Mouse (Mus musculus): ENCODE results near the gene Sirt6. TPM values are rescaled to one million over a fixed set of nuclear protein-coding genes. Genes with fewer than 3 reads are reported as not detected.
A peak's percentile ranks its signal among the peaks of the same experiment; 100 is the strongest.
"Not testable (repeated sequence)": the region's sequence is repeated elsewhere in the genome, so short reads cannot be mapped to it uniquely, and the experiment has no call there.

Sirt6 gene
- 39.9 and 40.7 TPM in 2 replicates for polyA plus RNA-seq (2014; fragmentation: Nextera tagmentation; extraction: Ambion mirVana)

DNA sequence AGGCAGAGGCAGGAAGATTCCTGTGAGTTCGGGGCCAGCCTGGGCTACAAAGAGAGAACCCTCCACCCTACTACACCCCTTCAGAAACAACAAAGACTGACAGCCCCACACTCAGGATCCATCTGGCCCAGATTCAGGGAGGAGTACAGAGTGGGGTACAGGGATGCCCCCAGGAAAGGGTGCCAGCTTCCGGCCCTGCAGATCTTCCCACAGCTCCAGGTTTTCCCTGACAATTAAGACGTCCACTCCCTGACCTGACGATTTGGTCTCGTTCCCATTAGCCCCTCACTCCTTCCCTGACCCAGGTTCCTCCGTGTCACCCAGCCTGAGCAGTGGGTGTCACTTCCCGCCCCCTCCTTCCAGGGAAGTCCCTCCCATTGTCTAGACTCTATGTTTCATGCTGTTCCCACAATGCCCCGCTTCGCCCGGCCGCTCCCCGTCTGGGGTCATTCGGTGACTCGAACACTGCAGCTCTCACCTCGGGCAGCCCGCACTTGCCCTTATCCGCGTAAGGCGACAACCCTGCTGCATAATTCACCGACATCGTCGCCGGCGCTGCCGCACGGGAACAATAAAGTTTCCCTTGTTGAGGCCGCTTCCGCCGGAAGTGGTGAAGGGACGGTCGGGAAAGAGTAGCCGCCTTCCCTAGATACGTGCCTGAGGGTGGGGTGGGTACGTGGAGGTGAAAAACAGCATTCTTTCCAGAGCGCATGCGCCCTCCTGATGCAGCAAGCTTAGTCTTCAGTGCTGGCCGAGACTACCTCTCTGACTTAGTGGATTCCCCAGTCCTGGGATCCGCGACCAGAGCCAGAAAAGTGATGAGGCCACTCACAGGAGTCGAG, at the start of gene Sirt6:
TSS of gene Sirt6 (minus strand) at position 804 of the 842 bp plus-strand sequence.
- H3K4me2 ChIP-seq (replicated peaks; ENCODE audit: low read depth, low read length), result peak within 1 kb of the TSS; percentile 83
- ATAC-seq (ENCODE audit: low FRiP score, low TSS enrichment), result peak; percentile 88
- H3K9ac ChIP-seq (ENCODE audit: low read depth, low read length), result peak within 1 kb of the TSS; percentile 80
- WGBS, result 5% methylated on average over 40 of the region's 40 CpGs
- peak within 1 kb of the TSS; percentile 74 for H3K4me3 ChIP-seq (ENCODE audit: low read length)
- peaks cover 23% of the 10 kb centered on the region; the same call in 1 of the 2 replicates for H3K36me3 ChIP-seq (ENCODE audit: control insufficient read depth, insufficient read depth, low read length)
- no peaks in the 10 kb centered on the region for H3K9me3 ChIP-seq (ENCODE audit: control insufficient read depth, low read length)
- H3K4me1 ChIP-seq (ENCODE audit: control insufficient read depth, insufficient read depth, low read length), result peaks cover 4% of the 10 kb centered on the region; the same call in 1 of the 2 replicates
- H3K27me3 ChIP-seq (ENCODE audit: control insufficient read depth, insufficient read depth, low read length), result no peaks in the 10 kb centered on the region
- H3K27ac ChIP-seq (ENCODE audit: low read depth, low read length), result peak within 1 kb of the TSS; percentile 87

DNA sequence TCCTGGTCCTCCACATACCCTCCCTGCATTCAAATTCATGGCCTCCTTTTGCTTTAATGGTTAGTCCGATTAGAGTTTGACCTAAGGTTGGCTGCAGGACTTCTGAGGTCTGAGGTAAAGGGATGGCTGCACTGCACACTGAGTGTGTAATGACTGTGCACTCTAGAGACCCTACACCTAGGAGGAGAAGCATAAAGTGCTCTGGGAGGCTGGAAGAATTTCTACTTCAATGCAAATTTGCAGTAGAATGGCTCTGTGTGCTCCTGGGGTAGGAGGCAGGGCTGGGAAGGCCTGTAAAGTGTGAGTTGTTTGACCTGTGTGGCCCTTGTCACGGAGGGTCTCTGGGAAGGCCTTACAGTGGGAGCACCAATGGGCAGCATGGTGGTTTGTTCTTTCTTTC, 28.6 kb upstream of the Sirt6 start:
- 100% methylated on average over 2 of the region's 2 CpGs for WGBS
- Histone ChIP-seq H3K27me3 (ENCODE audit: control insufficient read depth, insufficient read depth, low read length) (no peaks in the 10 kb centered on the region), H3K27ac (ENCODE audit: low read depth, low read length) (no peak overlapping the region), H3K36me3 (ENCODE audit: control insufficient read depth, insufficient read depth, low read length) (no peaks in the 10 kb centered on the region; the same call in 1 of the 2 replicates), H3K9ac (ENCODE audit: low read depth, low read length) (no peak overlapping the region), H3K4me2 (replicated peaks; ENCODE audit: low read depth, low read length) (no peak overlapping the region), H3K4me3 (ENCODE audit: low read length) (no peak overlapping the region), H3K4me1 (ENCODE audit: control insufficient read depth, insufficient read depth, low read length) (no peaks in the 10 kb centered on the region), H3K9me3 (ENCODE audit: control insufficient read depth, low read length) (peaks cover 43% of the 10 kb centered on the region; the same call in 1 of the 2 replicates)
- ATAC-seq (ENCODE audit: low FRiP score, low TSS enrichment), result no peak

DNA sequence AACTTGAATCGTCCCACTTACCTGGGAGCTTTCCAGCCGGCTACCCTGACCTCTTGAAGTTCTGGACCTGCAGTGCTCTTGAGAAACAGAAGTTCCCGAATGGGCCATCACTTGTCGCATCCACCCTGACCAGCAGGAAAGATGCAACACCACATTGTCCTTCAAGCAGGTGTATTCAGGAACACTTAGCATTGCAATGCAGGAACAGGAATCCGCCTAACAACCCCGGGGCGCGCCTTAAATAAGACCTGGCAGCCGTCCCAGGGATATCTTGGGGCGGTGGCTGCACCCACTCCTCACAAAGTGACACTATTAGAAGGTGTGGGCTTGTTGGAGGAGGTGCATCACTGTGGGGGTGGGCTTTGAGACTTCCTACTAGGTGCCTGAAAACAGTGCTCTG, 27.6 kb upstream of the Sirt6 start:
- WGBS, result 94% methylated on average over 10 of the region's 10 CpGs
- H3K9ac ChIP-seq (ENCODE audit: low read depth, low read length), result no peak overlapping the region
- H3K4me1 ChIP-seq (ENCODE audit: control insufficient read depth, insufficient read depth, low read length), result 0 out of 2 replicates have a peak, but pooled peaks cover under 1% of the 10 kb centered on the region
- H3K36me3 ChIP-seq (ENCODE audit: control insufficient read depth, insufficient read depth, low read length), result no peaks in the 10 kb centered on the region; the same call in 1 of the 2 replicates
- no peak overlapping the region for H3K27ac ChIP-seq (ENCODE audit: low read depth, low read length)
- no peaks in the 10 kb centered on the region for H3K27me3 ChIP-seq (ENCODE audit: control insufficient read depth, insufficient read depth, low read length)
- no peak overlapping the region for H3K4me3 ChIP-seq (ENCODE audit: low read length)
- no peak overlapping the region for H3K4me2 ChIP-seq (replicated peaks; ENCODE audit: low read depth, low read length)
- ATAC-seq (ENCODE audit: low FRiP score, low TSS enrichment), result no peak
- peaks cover 46% of the 10 kb centered on the region for H3K9me3 ChIP-seq (ENCODE audit: control insufficient read depth, low read length)

DNA sequence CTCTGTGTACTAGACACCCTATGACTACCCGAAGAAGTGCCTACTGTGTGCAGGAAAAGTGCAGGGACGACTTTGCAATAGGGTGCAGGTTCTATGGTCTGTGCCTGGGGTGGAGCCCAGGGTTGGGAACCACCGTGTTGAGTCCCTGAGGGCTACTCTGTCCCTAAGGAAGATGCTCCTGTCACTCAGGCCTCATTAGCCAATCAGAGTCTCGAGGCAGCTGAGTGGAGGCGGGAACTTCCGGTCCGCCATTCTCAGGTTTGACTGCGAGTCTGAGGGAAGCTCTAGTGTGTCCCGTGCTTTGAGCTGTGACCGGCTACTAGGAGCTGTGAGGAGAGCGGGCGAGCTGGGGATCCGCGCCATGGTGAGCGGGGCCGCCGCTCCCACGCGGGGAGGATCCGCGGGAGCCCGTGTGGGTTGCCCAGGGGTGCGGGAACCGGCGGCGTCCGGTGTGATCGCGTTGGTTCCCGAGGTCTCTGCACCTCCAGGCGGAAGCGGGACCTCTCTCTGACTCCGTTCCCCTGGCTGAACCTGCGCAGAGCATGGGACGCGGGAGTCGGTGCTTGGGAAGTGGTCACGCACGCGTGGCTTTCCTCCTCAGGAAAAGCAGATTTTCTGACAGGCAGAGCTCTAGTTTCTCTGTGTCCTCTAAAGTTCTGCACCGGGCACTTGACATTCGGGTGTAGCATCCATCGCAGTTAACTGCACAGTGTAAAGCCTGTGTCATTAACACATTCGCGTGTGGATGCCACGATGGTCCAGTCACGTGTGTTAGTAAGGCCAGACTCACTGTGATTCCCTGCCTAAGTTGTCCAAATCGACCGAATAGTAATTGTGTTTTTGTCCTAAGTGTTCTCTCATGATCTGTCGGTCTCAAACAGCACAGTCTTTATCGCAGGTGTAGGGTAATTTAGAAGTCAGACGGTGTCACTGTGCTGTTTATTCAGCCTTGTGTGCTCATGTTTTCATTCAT, 21.5 kb upstream of the Sirt6 start, which contains the start of gene Gm10778:
TSS of gene Gm10778 (plus strand) at position 257 of the 973 bp plus-strand sequence.
- peak; percentile 95 for ATAC-seq (ENCODE audit: low FRiP score, low TSS enrichment)
- WGBS, result 2% methylated on average over 33 of the region's 52 CpGs
- H3K36me3 ChIP-seq (ENCODE audit: control insufficient read depth, insufficient read depth, low read length); H3K27me3 ChIP-seq (ENCODE audit: control insufficient read depth, insufficient read depth, low read length); H3K4me1 ChIP-seq (ENCODE audit: control insufficient read depth, insufficient read depth, low read length); H3K9me3 ChIP-seq (ENCODE audit: control insufficient read depth, low read length): not testable (repeated sequence)
- Histone ChIP-seq H3K4me2 (replicated peaks; ENCODE audit: low read depth, low read length) (peak within 1 kb of the TSS; percentile 51), H3K9ac (ENCODE audit: low read depth, low read length) (peak within 1 kb of the TSS; percentile 72), H3K4me3 (ENCODE audit: low read length) (peak within 1 kb of the TSS; percentile 54), H3K27ac (ENCODE audit: low read depth, low read length) (peak within 1 kb of the TSS; percentile 55; the same call in 1 of the 2 replicates)

DNA sequence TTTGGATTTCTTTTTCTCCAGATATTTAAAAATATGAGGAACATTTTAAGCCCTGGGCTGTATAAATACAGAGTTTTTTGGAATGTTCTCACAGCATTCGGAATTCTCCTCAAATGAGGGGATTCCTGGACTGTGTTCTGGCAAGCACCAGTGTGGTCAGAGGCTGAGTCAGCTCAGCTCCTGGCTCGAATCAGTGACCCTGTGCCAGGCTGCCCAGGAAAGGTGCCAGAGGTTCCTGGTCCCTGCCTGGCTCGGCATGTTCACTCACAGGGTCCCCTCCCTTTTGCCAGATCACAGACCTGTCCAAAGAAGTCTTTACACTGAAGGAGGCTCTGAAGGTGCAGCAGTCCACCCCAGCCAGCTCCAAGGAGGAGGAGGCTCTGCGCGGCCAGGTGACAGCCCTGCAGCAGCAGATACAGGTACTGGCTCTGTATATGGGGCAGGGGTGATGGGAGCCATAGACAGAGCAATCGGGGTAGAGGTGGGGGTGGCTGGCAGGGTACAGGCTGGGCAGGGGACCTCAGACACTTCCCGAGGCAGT, 18.5 kb upstream of the Sirt6 start:
- H3K4me2 ChIP-seq (replicated peaks; ENCODE audit: low read depth, low read length), result no peak overlapping the region
- peaks cover 8% of the 10 kb centered on the region; the same call in 1 of the 2 replicates for H3K9me3 ChIP-seq (ENCODE audit: control insufficient read depth, low read length)
- 79% methylated on average over 7 of the region's 7 CpGs for WGBS
- no peak overlapping the region for H3K27ac ChIP-seq (ENCODE audit: low read depth, low read length)
- H3K4me1 ChIP-seq (ENCODE audit: control insufficient read depth, insufficient read depth, low read length), result peaks cover 12% of the 10 kb centered on the region
- H3K36me3 ChIP-seq (ENCODE audit: control insufficient read depth, insufficient read depth, low read length), result no peaks in the 10 kb centered on the region; the same call in 1 of the 2 replicates
- no peak for ATAC-seq (ENCODE audit: low FRiP score, low TSS enrichment)
- no peaks in the 10 kb centered on the region for H3K27me3 ChIP-seq (ENCODE audit: control insufficient read depth, insufficient read depth, low read length)
- H3K4me3 ChIP-seq (ENCODE audit: low read length), result no peak overlapping the region
- H3K9ac ChIP-seq (ENCODE audit: low read depth, low read length), result no peak overlapping the region

DNA sequence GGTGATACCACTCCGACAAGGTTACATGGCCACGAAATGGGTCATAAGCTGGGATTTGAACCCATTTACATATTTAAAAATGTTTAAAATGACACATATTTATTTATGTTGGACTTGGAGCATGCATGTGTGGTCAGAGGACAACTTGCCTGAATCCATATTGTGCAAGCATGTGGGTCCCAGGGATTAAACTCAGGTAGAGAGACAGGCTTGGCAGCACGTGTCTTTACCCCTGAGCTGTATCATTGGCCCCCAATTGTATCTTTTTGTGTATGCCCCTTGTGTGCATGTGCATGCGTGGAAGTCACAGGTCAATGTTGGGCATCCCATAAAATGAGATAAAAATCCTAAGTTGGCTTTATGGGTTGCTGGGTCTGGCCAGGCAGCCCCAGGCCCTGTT, 17.8 kb upstream of the Sirt6 start:
- Histone ChIP-seq H3K4me1 (ENCODE audit: control insufficient read depth, insufficient read depth, low read length) (peaks cover 12% of the 10 kb centered on the region), H3K4me3 (ENCODE audit: low read length) (no peak overlapping the region), H3K27ac (ENCODE audit: low read depth, low read length) (no peak overlapping the region), H3K9me3 (ENCODE audit: control insufficient read depth, low read length) (0 out of 2 replicates have a peak, but pooled peaks cover 2% of the 10 kb centered on the region), H3K27me3 (ENCODE audit: control insufficient read depth, insufficient read depth, low read length) (no peaks in the 10 kb centered on the region), H3K36me3 (ENCODE audit: control insufficient read depth, insufficient read depth, low read length) (no peaks in the 10 kb centered on the region; the same call in 1 of the 2 replicates), H3K4me2 (replicated peaks; ENCODE audit: low read depth, low read length) (no peak overlapping the region), H3K9ac (ENCODE audit: low read depth, low read length) (no peak overlapping the region)
- no peak for ATAC-seq (ENCODE audit: low FRiP score, low TSS enrichment)
- 90% methylated on average over 4 of the region's 4 CpGs for WGBS

DNA sequence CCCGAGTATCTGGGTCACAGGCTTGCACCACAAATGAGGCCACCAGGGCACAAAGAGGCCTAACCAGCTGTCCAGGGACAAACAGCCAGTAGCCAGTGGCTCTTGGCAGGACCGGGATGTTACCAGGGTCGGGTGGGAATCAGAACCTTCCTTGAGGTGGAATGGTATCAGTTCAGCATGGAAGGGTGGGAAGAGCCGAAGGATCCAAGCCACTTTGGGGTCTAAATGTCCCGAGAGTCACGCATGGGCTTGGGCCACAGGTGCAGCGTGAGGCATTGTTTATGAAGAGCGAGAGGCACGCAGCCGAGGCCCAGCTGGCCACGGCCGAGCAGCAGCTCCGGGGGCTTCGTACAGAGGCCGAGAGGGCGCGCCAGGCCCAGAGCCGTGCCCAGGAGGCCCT, 17.1 kb upstream of the Sirt6 start:
- Histone ChIP-seq H3K4me1 (ENCODE audit: control insufficient read depth, insufficient read depth, low read length) (peaks cover 9% of the 10 kb centered on the region), H3K27me3 (ENCODE audit: control insufficient read depth, insufficient read depth, low read length) (no peaks in the 10 kb centered on the region), H3K9me3 (ENCODE audit: control insufficient read depth, low read length) (no peaks in the 10 kb centered on the region), H3K27ac (ENCODE audit: low read depth, low read length) (no peak overlapping the region), H3K36me3 (ENCODE audit: control insufficient read depth, insufficient read depth, low read length) (no peaks in the 10 kb centered on the region; the same call in 1 of the 2 replicates), H3K4me2 (replicated peaks; ENCODE audit: low read depth, low read length) (no peak overlapping the region), H3K4me3 (ENCODE audit: low read length) (no peak overlapping the region), H3K9ac (ENCODE audit: low read depth, low read length) (no peak overlapping the region)
- WGBS, result 91% methylated on average over 18 of the region's 18 CpGs
- no peak for ATAC-seq (ENCODE audit: low FRiP score, low TSS enrichment)

DNA sequence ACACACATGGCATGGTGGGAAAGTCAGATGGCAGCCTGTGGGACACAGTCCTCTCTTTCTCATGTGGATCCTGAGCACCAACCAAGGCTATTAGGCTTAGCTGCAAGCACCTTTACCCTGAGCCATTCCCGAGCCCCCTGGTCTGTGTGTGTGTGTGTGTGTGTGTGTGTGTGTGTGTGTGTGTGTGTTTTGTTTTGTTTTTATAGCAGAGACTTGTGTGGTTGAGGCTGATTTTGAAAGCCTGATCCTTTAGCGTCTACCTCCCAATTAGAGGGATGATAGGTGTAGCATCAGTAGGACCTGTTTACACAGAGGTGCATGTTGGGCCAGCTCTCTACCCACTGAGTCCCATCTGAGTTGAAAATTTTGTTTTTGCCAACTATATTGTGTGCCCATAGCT, 16.6 kb upstream of the Sirt6 start:
- Histone ChIP-seq H3K4me1 (ENCODE audit: control insufficient read depth, insufficient read depth, low read length) (peaks cover 9% of the 10 kb centered on the region), H3K9ac (ENCODE audit: low read depth, low read length) (peak overlapping the region; percentile 92; the same call in 1 of the 2 replicates), H3K9me3 (ENCODE audit: control insufficient read depth, low read length) (no peaks in the 10 kb centered on the region), H3K4me2 (replicated peaks; ENCODE audit: low read depth, low read length) (peak overlapping the region; percentile 88), H3K4me3 (ENCODE audit: low read length) (peak overlapping the region; percentile 71), H3K27ac (ENCODE audit: low read depth, low read length) (peak overlapping the region; percentile 97), H3K27me3 (ENCODE audit: control insufficient read depth, insufficient read depth, low read length) (no peaks in the 10 kb centered on the region), H3K36me3 (ENCODE audit: control insufficient read depth, insufficient read depth, low read length) (no peaks in the 10 kb centered on the region; the same call in 1 of the 2 replicates)
- ATAC-seq (ENCODE audit: low FRiP score, low TSS enrichment), result peak; percentile 19; the same call in 1 of the 2 replicates
- WGBS, result 48% methylated on average over 2 of the region's 2 CpGs
